8 mouse cellular contexts compared by ENCODE assay signal in the genomic region with DNA sequence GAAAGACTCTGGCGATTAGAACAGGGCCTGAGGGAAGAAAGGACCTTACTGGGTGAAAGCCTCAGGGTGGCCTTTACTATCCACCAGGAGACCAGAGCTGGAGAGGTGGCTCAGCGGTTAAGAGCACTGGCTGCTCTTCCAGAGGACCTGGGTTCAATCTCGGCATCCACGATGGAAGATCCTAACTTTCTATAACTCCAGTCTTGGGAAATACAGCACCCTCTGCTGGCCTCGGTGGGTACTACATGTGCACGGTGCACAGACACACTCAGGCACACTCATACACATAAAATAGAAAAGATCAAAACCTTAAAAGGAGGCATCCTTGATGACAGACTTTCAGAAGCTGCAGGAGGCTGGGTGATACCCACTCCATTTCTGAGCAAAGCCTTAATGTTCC. TPM values are rescaled to one million over a fixed set of nuclear protein-coding genes. Genes with fewer than 3 reads are reported as not detected.
DNase-seq lines count a peak whose midpoint lies in the region; ATAC-seq and TF ChIP-seq lines count a peak whose summit lies in the region.

No protein-coding gene starts in this region.

- TF ChIP-seq CTCF in cortical plate, adult 2 months (IDR thresholded peaks at IDR 0.05; ENCODE audit: extremely low read depth, insufficient read depth, low read length) = peak; percentile 50

- no peak overlapping the region for H3K4me3 ChIP-seq in cortical plate, adult 2 months (ENCODE audit: insufficient read depth, low read length)
- no peak overlapping the region for H3K4me3 ChIP-seq in neural tube, embryonic 13.5 days

- 25% methylated on average over 6 of the region's 6 CpGs for WGBS in neural tube, embryonic 13.5 days

- H3K9me3 ChIP-seq in neural tube, embryonic 13.5 days = no peaks in the 10 kb centered on the region

- peaks cover 12% of the 10 kb centered on the region for H3K4me1 ChIP-seq in cortical plate, adult 2 months (ENCODE audit: control insufficient read depth, insufficient read depth, low read length)
- peaks cover 9% of the 10 kb centered on the region for H3K4me1 ChIP-seq in neural tube, embryonic 13.5 days (replicated peaks)

- no peak for TF ChIP-seq POLR2A in cortical plate, adult 2 months (IDR thresholded peaks at IDR 0.05; ENCODE audit: extremely low read depth, insufficient read depth, low read length)

- H3K9ac ChIP-seq in neural tube, embryonic 13.5 days = no peak overlapping the region

- peak; percentile 40 for DNase-seq in heart, postnatal 4 days
- DNase-seq in heart, postnatal 14 days = no peak
- DNase-seq in right cerebral cortex, adult 2 months (ENCODE audit: low spot score in 2 of 2) = peak; percentile 51 to 53
- no peak for DNase-seq in right cerebral cortex, postnatal 25 days
- no peak for DNase-seq in ovary, adult 18-20 months (ENCODE audit: low spot score)
- no peak for DNase-seq in heart, adult 11 months

- ATAC-seq in neural tube, embryonic 13.5 days (ENCODE audit: low read depth) = 0 out of 2 replicates have a peak, but pooled peaks have one; percentile 3

- intact Hi-C loops in heart, postnatal 14 days (cut with DNase I) = loop anchor here (10.0 kb wide), 1 partner anchor 204 kb away; no protein-coding TSS in a partner anchor

- H3K27me3 ChIP-seq in neural tube, embryonic 13.5 days = peaks cover 45% of the 10 kb centered on the region

- H3K27ac ChIP-seq in cortical plate, adult 2 months (ENCODE audit: insufficient read depth, low read length) = no peak overlapping the region
- H3K27ac ChIP-seq in neural tube, embryonic 13.5 days (replicated peaks) = no peak overlapping the region

- H3K4me2 ChIP-seq in neural tube, embryonic 13.5 days = no peak overlapping the region

- H3K36me3 ChIP-seq in neural tube, embryonic 13.5 days = no peaks in the 10 kb centered on the region

RNA-seq across cellular contexts. Expression of gene Cacna1i, which starts 6.4 kb away (rescaled TPM):
- under 1 TPM in 1 of 2 experiments, not detected in 1; 0.05 TPM for total RNA-seq in heart, postnatal 4 days (2021)
- under 1 TPM in 1 of 2 experiments, not detected in 1; 0.10 TPM for total RNA-seq in heart, postnatal 14 days (2021)
- 32.0 and 36.5 TPM in 2 replicates for polyA plus RNA-seq in cortical plate, adult 2 months (2012; rRNA removed)
- 0.23 and 0.24 TPM in 2 replicates for polyA plus RNA-seq in neural tube, embryonic 13.5 days (2015; fragmentation: Nextera tagmentation; extraction: Ambion mirVana)

RNA-seq across cellular contexts. Expression of gene Rps19bp1, which starts 16.5 kb away (rescaled TPM):
- 10 to 100 TPM; 26.1 to 27.2 TPM for total RNA-seq in heart, postnatal 4 days (2021)
- 10 to 100 TPM; 17.8 to 18.8 TPM for total RNA-seq in heart, postnatal 14 days (2021)
- 41.5 and 42.3 TPM in 2 replicates for polyA plus RNA-seq in cortical plate, adult 2 months (2012; rRNA removed)
- polyA plus RNA-seq in neural tube, embryonic 13.5 days (2015; fragmentation: Nextera tagmentation; extraction: Ambion mirVana) = 65.2 and 74.2 TPM in 2 replicates

RNA-seq across cellular contexts. Expression of gene Atf4, which starts 25.7 kb away (rescaled TPM):
- 100 to 1,000 TPM; 119 to 131 TPM for total RNA-seq in heart, postnatal 4 days (2021)
- total RNA-seq in heart, postnatal 14 days (2021) = 10 to 100 TPM; 83.7 to 91.1 TPM
- polyA plus RNA-seq in cortical plate, adult 2 months (2012; rRNA removed) = 178 and 198 TPM in 2 replicates
- polyA plus RNA-seq in neural tube, embryonic 13.5 days (2015; fragmentation: Nextera tagmentation; extraction: Ambion mirVana) = 114 TPM in 2 replicates

RNA-seq across cellular contexts. Expression of gene AC140267.1, which starts 45.0 kb away (rescaled TPM):
- total RNA-seq in heart, postnatal 4 days (2021) = 10 to 100 TPM; 20.3 to 24.3 TPM
- total RNA-seq in heart, postnatal 14 days (2021) = 10 to 100 TPM in 1 of 2 experiments, 1 to 10 TPM in 1; 3.4 to 24.9 TPM
- polyA plus RNA-seq in cortical plate, adult 2 months (2012; rRNA removed) = not detected in 2 replicates
- 3.7 TPM in 1 of 2 replicates, not detected in the other for polyA plus RNA-seq in neural tube, embryonic 13.5 days (2015; fragmentation: Nextera tagmentation; extraction: Ambion mirVana)

RNA-seq across cellular contexts. Expression of gene Mief1, which starts 46.8 kb away (rescaled TPM):
- 10 to 100 TPM; 38.0 to 38.3 TPM for total RNA-seq in heart, postnatal 4 days (2021)
- 10 to 100 TPM; 31.0 to 33.0 TPM for total RNA-seq in heart, postnatal 14 days (2021)
- polyA plus RNA-seq in cortical plate, adult 2 months (2012; rRNA removed) = 14.9 and 15.1 TPM in 2 replicates
- polyA plus RNA-seq in neural tube, embryonic 13.5 days (2015; fragmentation: Nextera tagmentation; extraction: Ambion mirVana) = 37.8 and 39.1 TPM in 2 replicates

Comparison
In these comparisons a context has a peak if more than half of its experiments do, and no peak if none do; other contexts are left out.
1. DNase-seq: peak in heart, postnatal 4 days (single experiment) and right cerebral cortex, adult 2 months (2 of 2); none in heart, postnatal 14 days (0 of 2), right cerebral cortex, postnatal 25 days (single experiment), ovary, adult 18-20 months (single experiment) and heart, adult 11 months (single experiment).